Mouse (Mus musculus): ENCODE data around the gene Hoxa4. TPM values are rescaled to one million over a fixed set of nuclear protein-coding genes. Genes with fewer than 3 reads are reported as not detected.

Gene Hoxa4
- total and polyA plus RNA-seq, 2 experiments from 2014 or later = 0.08 to 0.38 TPM

GRCm38 (mm10) chr6:52159164-52159761 is 32.3 kb downstream of the Hoxa4 start:
- DNase-seq (ENCODE audit: low spot score) (no peak), ATAC-seq (ENCODE audit: insufficient read depth, low read depth) (no peak)
- H3K9me3 ChIP-seq (replicated peaks; ENCODE audit: control insufficient read depth, low read length) = no peaks in the 10 kb centered on the region
- H3K36me3 ChIP-seq (replicated peaks; ENCODE audit: control insufficient read depth, insufficient read depth, low read length) = no peaks in the 10 kb centered on the region
- H3K4me3 ChIP-seq (ENCODE audit: low read depth, low read length) = peak overlapping the region; percentile 65
- H3K27ac ChIP-seq (ENCODE audit: low read depth) = peak overlapping the region; percentile 69
- H3K4me2 ChIP-seq (ENCODE audit: low read depth, low read length) = peak overlapping the region; percentile 91
- TF ChIP-seq CTCF (IDR thresholded peaks at IDR 0.05; ENCODE audit: low read depth) (no peak), EP300 (IDR thresholded peaks at IDR 0.05; ENCODE audit: low read depth) (no peak)
- 5% methylated on average over 12 of the region's 12 CpGs for WGBS
- H3K9ac ChIP-seq (replicated peaks; ENCODE audit: low read depth, low read length) = peak overlapping the region; percentile 43; the same call in 1 of the 2 replicates
- H3K27me3 ChIP-seq (ENCODE audit: control insufficient read depth, insufficient read depth, low read length) = peaks cover 100% of the 10 kb centered on the region
- H3K4me1 ChIP-seq (ENCODE audit: control insufficient read depth, insufficient read depth) = no peaks in the 10 kb centered on the region; the same call in 1 of the 2 replicates

GRCm38 (mm10) chr6:52158276-52159051 is 33.1 kb downstream of the Hoxa4 start, which contains the start of gene Hoxa1:
Gene Hoxa1 (minus strand): TSS chr6:52158317.
- Histone ChIP-seq H3K27me3 (ENCODE audit: control insufficient read depth, insufficient read depth, low read length) (peaks cover 100% of the 10 kb centered on the region), H3K4me1 (ENCODE audit: control insufficient read depth, insufficient read depth) (no peaks in the 10 kb centered on the region; the same call in 1 of the 2 replicates), H3K9me3 (replicated peaks; ENCODE audit: control insufficient read depth, low read length) (no peaks in the 10 kb centered on the region), H3K4me3 (ENCODE audit: low read depth, low read length) (peak within 1 kb of the TSS; percentile 65), H3K27ac (ENCODE audit: low read depth) (peak within 1 kb of the TSS; percentile 69), H3K9ac (replicated peaks; ENCODE audit: low read depth, low read length) (peak within 1 kb of the TSS; percentile 43), H3K36me3 (replicated peaks; ENCODE audit: control insufficient read depth, insufficient read depth, low read length) (no peaks in the 10 kb centered on the region), H3K4me2 (ENCODE audit: low read depth, low read length) (peak within 1 kb of the TSS; percentile 91)
- TF ChIP-seq EP300 (IDR thresholded peaks at IDR 0.05; ENCODE audit: low read depth) (no peak), CTCF (IDR thresholded peaks at IDR 0.05; ENCODE audit: low read depth) (no peak)
- under 1% methylated on average over 48 of the region's 55 CpGs for WGBS
- ATAC-seq (ENCODE audit: insufficient read depth, low read depth) (peak; percentile 75), DNase-seq (ENCODE audit: low spot score) (peak; percentile 54)

GRCm38 (mm10) chr6:52157466-52158275 is 33.9 kb downstream of the Hoxa4 start:
- Histone ChIP-seq H3K4me3 (ENCODE audit: low read depth, low read length) (peak overlapping the region; percentile 65), H3K4me1 (ENCODE audit: control insufficient read depth, insufficient read depth) (no peaks in the 10 kb centered on the region; the same call in 1 of the 2 replicates), H3K9me3 (replicated peaks; ENCODE audit: control insufficient read depth, low read length) (no peaks in the 10 kb centered on the region), H3K27ac (ENCODE audit: low read depth) (no peak overlapping the region), H3K4me2 (ENCODE audit: low read depth, low read length) (peak overlapping the region; percentile 91), H3K36me3 (replicated peaks; ENCODE audit: control insufficient read depth, insufficient read depth, low read length) (no peaks in the 10 kb centered on the region), H3K27me3 (ENCODE audit: control insufficient read depth, insufficient read depth, low read length) (peaks cover 100% of the 10 kb centered on the region), H3K9ac (replicated peaks; ENCODE audit: low read depth, low read length) (no peak overlapping the region)
- 2% methylated on average over 32 of the region's 32 CpGs for WGBS
- ATAC-seq (ENCODE audit: insufficient read depth, low read depth) (no peak), DNase-seq (ENCODE audit: low spot score) (no peak)
- TF ChIP-seq EP300 (IDR thresholded peaks at IDR 0.05; ENCODE audit: low read depth) = no peak
- no peak for TF ChIP-seq CTCF (IDR thresholded peaks at IDR 0.05; ENCODE audit: low read depth)

- H3K4me3 ChIP-seq (ENCODE audit: low read depth, low read length) = no peak overlapping the region
- H3K36me3 ChIP-seq (replicated peaks; ENCODE audit: control insufficient read depth, insufficient read depth, low read length) = no peaks in the 10 kb centered on the region
- no peak overlapping the region for H3K4me2 ChIP-seq (ENCODE audit: low read depth, low read length)
- no peak for ATAC-seq (ENCODE audit: insufficient read depth, low read depth)
- H3K9me3 ChIP-seq (replicated peaks; ENCODE audit: control insufficient read depth, low read length) = no peaks in the 10 kb centered on the region
- no peak overlapping the region for H3K9ac ChIP-seq (replicated peaks; ENCODE audit: low read depth, low read length)
- no peak for DNase-seq (ENCODE audit: low spot score)
- no peak overlapping the region for H3K27ac ChIP-seq (ENCODE audit: low read depth)
- no peak for TF ChIP-seq CTCF (IDR thresholded peaks at IDR 0.05; ENCODE audit: low read depth)
- TF ChIP-seq EP300 (IDR thresholded peaks at IDR 0.05; ENCODE audit: low read depth) = no peak
- H3K27me3 ChIP-seq (ENCODE audit: control insufficient read depth, insufficient read depth, low read length) = peaks cover 100% of the 10 kb centered on the region
- H3K4me1 ChIP-seq (ENCODE audit: control insufficient read depth, insufficient read depth) = no peaks in the 10 kb centered on the region; the same call in 1 of the 2 replicates
- 11% methylated on average over 20 of the region's 20 CpGs for WGBS
These were observed 34.9 kb downstream of the Hoxa4 start for GRCm38 (mm10) chr6:52156551-52157200.

- Histone ChIP-seq H3K9me3 (replicated peaks; ENCODE audit: control insufficient read depth, low read length) (no peaks in the 10 kb centered on the region), H3K27me3 (ENCODE audit: control insufficient read depth, insufficient read depth, low read length) (peaks cover 100% of the 10 kb centered on the region), H3K4me1 (ENCODE audit: control insufficient read depth, insufficient read depth) (no peaks in the 10 kb centered on the region; the same call in 1 of the 2 replicates), H3K4me2 (ENCODE audit: low read depth, low read length) (no peak overlapping the region), H3K27ac (ENCODE audit: low read depth) (no peak overlapping the region), H3K9ac (replicated peaks; ENCODE audit: low read depth, low read length) (no peak overlapping the region), H3K4me3 (ENCODE audit: low read depth, low read length) (no peak overlapping the region), H3K36me3 (replicated peaks; ENCODE audit: control insufficient read depth, insufficient read depth, low read length) (no peaks in the 10 kb centered on the region)
- WGBS = 59% methylated on average over 3 of the region's 3 CpGs
- TF ChIP-seq CTCF (IDR thresholded peaks at IDR 0.05; ENCODE audit: low read depth) (no peak), EP300 (IDR thresholded peaks at IDR 0.05; ENCODE audit: low read depth) (no peak)
- DNase-seq (ENCODE audit: low spot score) (no peak), ATAC-seq (ENCODE audit: insufficient read depth, low read depth) (no peak)
These were observed 36.1 kb downstream of the Hoxa4 start for GRCm38 (mm10) chr6:52155471-52155870.
